Mouse (Mus musculus) MEL-GATA-1-ER (cell line): ENCODE data around the gene Tbrg1.

Source experiments
- DNase-seq: peaks from one replicate; pipeline ENCODE4 v3.0.0-alpha.2; 2012; ENCODE audit warnings: low read depth; ENCODE audit errors: extremely low read depth

The Tbrg1 gene

GRCm38 (mm10) chr9:37632305-37632704 is 24.8 kb downstream of the Tbrg1 start:
- DNase-seq, result no peak

GRCm38 (mm10) chr9:37629941-37630340 is 27.2 kb downstream of the Tbrg1 start:
- DNase-seq, result no peak

GRCm38 (mm10) chr9:37628581-37628980 is 28.5 kb downstream of the Tbrg1 start:
- DNase-seq, result no peak

- DNase-seq, result no peak
Measured at GRCm38 (mm10) chr9:37627263-37627662, 29.8 kb downstream of the Tbrg1 start.

- no peak for DNase-seq
Measured at GRCm38 (mm10) chr9:37626103-37626567, 31.0 kb downstream of the Tbrg1 start.

DNA sequence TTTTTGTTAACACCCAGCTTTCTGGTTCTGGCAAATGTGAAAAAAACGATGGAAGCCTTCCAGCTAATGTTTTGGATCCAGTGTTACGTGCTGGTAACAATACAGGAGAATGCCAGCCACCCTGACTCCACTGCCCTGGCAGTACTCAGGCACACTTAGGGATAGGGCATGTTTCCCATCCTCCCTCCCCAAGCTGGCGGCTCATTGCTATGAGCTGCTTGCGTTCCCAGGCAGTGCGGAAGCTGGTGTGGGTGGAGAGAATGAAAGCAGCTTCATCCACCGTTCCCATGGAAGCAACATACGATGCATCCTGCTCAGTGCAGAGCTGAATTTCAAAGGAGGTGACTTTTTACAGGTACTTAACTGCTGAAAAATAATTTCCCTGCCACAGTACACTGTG is 31.5 kb downstream of the Tbrg1 start:
- no peak for DNase-seq

GRCm38 (mm10) chr9:37625129-37625528 is 32.0 kb downstream of the Tbrg1 start:
- no peak for DNase-seq

DNA sequence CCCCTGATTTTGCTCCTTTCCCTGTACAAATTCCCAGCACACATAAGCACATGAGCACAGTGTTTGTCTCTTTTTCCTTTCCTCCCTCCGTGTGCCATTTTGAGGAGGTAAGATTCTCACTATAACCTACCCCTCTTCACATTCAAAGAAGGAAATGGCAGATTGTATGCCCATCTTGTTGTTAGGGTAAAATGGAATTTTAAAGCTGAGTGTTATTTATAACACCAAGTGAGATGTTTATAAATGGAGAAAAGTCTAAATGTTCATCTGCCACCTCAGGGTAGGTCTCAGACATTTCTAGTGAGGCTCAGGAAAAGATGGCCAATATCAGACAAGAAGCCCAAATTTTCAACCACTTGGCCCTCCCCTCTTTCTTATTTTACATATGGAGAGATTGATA is 32.6 kb downstream of the Tbrg1 start:
- no peak for DNase-seq

- DNase-seq, result no peak
Measured at GRCm38 (mm10) chr9:37623981-37624380, 33.1 kb downstream of the Tbrg1 start.

GRCm38 (mm10) chr9:37621290-37621689 is 35.8 kb downstream of the Tbrg1 start:
- DNase-seq, result no peak

DNA sequence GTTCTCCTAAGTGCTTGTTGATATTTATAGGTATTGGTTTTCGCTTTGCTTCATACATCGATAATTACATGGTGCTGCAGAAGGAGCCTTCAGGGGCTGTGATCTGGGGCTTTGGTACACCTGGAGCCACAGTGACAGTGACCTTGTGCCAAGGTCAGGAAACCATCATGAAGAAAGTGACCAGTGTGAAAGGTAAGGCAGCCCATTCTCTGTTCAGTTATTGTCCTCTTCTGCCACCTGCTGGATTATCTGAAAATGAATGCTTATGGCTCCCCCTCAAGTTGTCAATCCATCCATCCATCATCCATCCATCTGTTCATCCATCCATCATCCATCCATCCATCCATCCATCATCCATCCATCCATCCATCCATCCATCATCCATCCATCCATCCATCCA is 40.3 kb downstream of the Tbrg1 start:
- peak; percentile 26 for DNase-seq

DNA sequence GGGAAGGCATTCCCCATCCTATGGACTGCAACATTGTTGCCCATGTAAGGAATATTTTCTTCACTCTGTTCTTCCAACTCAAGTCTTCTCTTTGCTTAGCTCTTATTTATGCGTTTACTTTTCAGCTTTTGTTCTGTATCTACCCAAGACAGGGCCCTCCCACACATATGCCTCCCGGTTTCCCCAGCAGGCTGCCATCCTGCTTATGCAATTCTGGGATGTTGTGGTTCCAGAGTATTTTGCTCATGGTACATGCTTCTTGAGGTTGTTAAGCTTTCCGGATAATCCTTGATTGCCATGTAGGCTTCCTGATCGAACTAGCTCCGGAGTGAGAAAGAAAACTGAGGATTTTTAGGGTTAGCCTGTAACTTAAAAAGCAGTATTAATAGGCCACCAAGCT is 41.9 kb downstream of the Tbrg1 start:
- no peak for DNase-seq

DNA sequence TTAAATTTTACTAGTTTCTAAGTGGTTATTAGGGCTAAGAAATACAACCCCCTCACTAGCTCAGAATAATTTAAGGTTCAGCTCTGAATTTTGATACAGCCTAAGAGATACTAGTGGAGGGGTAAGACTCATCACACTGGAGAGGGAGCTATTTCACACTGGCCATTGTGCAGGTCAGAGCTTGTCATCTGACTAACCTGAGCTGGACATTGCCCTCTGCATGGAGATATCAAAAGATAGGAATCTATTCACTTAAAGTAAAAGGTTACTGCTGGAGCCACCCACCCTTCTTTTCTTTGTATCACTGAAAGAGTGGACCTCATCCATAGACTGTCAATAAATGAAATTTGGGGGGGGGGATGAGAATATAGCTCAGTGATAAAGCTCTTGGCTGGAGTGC is 42.8 kb downstream of the Tbrg1 start:
- no peak for DNase-seq

DNA sequence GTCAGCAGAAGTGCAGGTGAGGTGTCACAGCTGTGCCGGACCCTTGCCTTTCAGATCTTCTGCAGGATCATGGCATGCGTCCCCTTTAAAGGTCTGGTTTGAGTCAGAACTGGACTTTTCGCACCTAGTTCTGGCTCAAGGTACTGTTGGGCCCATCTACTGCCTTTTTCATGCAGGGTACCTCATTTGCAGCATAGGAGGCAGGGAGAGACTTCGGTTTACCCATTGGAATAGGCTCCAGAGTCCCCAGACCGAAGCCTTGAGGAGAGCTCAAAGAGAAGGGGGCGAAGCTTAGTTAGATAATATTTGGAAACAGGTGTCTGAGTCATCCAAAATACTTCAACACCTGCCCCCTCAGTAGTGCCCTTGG is 43.2 kb downstream of the Tbrg1 start:
- no peak for DNase-seq

GRCm38 (mm10) chr9:37613182-37613910 is 43.8 kb downstream of the Tbrg1 start, which contains the start of gene Spa17:
Gene Spa17, minus strand, starts transcription at chr9:37613722.
- DNase-seq, result peak; percentile 82

DNA sequence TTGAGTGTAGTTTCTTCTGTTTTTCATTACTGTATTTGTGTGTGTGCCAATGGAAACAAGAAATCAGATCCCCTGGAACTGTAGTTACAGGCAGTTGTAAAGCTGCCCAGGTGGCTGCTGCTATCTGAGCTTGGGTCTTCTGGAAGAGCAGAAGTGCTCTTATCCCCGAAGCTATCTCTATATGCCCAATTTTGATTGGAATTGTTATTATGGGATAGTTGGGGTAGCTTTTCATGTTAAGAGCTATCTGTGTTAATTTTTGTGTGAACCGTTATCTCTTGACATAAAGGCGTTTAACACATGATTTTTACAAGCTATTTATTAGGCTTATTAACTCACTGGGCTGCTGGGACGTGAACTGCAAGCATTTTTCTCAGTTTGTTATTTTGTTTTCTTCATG is 47.6 kb downstream of the Tbrg1 start:
- no peak for DNase-seq

DNA sequence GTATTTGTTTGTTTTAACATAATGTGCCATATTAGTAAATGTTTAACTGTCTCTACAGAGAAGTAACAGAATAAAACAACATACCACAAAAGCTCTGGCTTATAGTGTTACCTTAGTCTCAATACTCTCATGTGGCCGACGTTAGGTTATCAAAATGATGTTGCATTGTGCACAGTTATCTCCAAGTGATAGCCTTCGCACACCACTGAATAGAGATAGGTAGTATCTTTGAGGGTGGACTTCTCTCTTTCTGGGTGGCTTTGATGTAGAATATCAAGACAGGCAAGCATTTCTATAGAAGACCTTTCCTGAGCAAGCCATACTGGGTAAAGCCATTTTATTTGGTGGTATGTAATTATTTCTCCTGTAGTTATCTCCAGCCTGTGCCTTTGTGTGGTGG is 52.0 kb downstream of the Tbrg1 start:
- DNase-seq, result no peak

- DNase-seq, result no peak
Measured at GRCm38 (mm10) chr9:37600538-37601205, 56.4 kb downstream of the Tbrg1 start.
